In genomic region chr10:50902741-50903715, GRCm38 (mm10) we compare ENCODE assay signal across 9 mouse cellular contexts. TPM values are rescaled to one million over a fixed set of nuclear protein-coding genes. Genes with fewer than 3 reads are reported as not detected.
DNase-seq lines count a peak whose midpoint lies in the region; ATAC-seq and TF ChIP-seq lines count a peak whose summit lies in the region.
"Had no signal": no experiment of that assay in that cellular context is flagged by ENCODE, and none has a peak within 500 bp of the region (broad histone marks: within the 10 kb centered on the region; RNA-seq: fewer than 3 reads in every experiment).

No protein-coding gene starts in this region.

- no peaks in the 10 kb centered on the region for H3K9me3 ChIP-seq in heart, embryonic 13.5 days
- H3K9me3 ChIP-seq in embryonic facial prominence, embryonic 14.5 days (ENCODE audit: control insufficient read depth, low read length), result no peaks in the 10 kb centered on the region
- H3K9me3 ChIP-seq in neural tube, embryonic 12.5 days, result no peaks in the 10 kb centered on the region

- intact Hi-C loops in heart, adult 2 months (cut with DNase I), result no loop called here
- intact Hi-C loops in left cerebral cortex, postnatal 25 days (cut with DNase I), result loop anchor here (5.0 kb wide), 1 partner anchor 369 kb away; no protein-coding TSS in a partner anchor

- H3K36me3 ChIP-seq in heart, embryonic 13.5 days, result no peaks in the 10 kb centered on the region
- no peaks in the 10 kb centered on the region for H3K36me3 ChIP-seq in heart, adult 2 months (ENCODE audit: control insufficient read depth, insufficient read depth, low read length)
- H3K36me3 ChIP-seq in embryonic facial prominence, embryonic 14.5 days (ENCODE audit: control insufficient read depth, insufficient read depth, low read length), result no peaks in the 10 kb centered on the region
- no peaks in the 10 kb centered on the region for H3K36me3 ChIP-seq in neural tube, embryonic 12.5 days

- TF ChIP-seq POLR2A in heart, adult 2 months (IDR thresholded peaks at IDR 0.05; ENCODE audit: insufficient read depth, low read depth, low read length), result no peak

- TF ChIP-seq EP300 in heart, adult 2 months (IDR thresholded peaks at IDR 0.05; ENCODE audit: insufficient read depth, low read depth, low read length), result no peak

- H3K27me3 ChIP-seq in heart, embryonic 13.5 days (replicated peaks), result peaks cover 95% of the 10 kb centered on the region
- H3K27me3 ChIP-seq in heart, adult 2 months (ENCODE audit: control insufficient read depth, insufficient read depth, low read length), result peaks cover 24% of the 10 kb centered on the region
- peaks cover 92% of the 10 kb centered on the region for H3K27me3 ChIP-seq in embryonic facial prominence, embryonic 14.5 days (replicated peaks; ENCODE audit: control insufficient read depth, insufficient read depth, low read length)
- H3K27me3 ChIP-seq in neural tube, embryonic 12.5 days (replicated peaks), result peaks cover 86% of the 10 kb centered on the region

- no peak for DNase-seq in heart, adult 2 months
- no peak for DNase-seq in embryonic facial prominence, embryonic 14.5 days (ENCODE audit: low spot score)
- DNase-seq in kidney, adult 8-10 months, result peak; percentile 78 to 93
- no peak for DNase-seq in layer of hippocampus, adult 8-10 months (ENCODE audit: low spot score in 2 of 2)
- no peak for DNase-seq in cerebellum, postnatal 4 days (ENCODE audit: low spot score in 2 of 2)
- DNase-seq in left cerebral cortex, postnatal 25 days (ENCODE audit: low spot score in 2 of 2), result no peak

- 1% methylated on average over 43 of the region's 43 CpGs for WGBS in heart, embryonic 13.5 days
- WGBS in heart, adult 2 months, result 4% methylated on average over 43 of the region's 43 CpGs
- WGBS in embryonic facial prominence, embryonic 14.5 days, result under 1% methylated on average over 43 of the region's 43 CpGs
- under 1% methylated on average over 43 of the region's 43 CpGs for WGBS in neural tube, embryonic 12.5 days

- ATAC-seq in heart, embryonic 13.5 days (ENCODE audit: extremely low read depth, insufficient number of reproducible peaks, low FRiP score, low TSS enrichment), result no peak
- peak; percentile 41; the same call in 1 of the 2 replicates for ATAC-seq in embryonic facial prominence, embryonic 14.5 days (ENCODE audit: low read depth)
- ATAC-seq in neural tube, embryonic 12.5 days (ENCODE audit: low FRiP score, low read depth), result 0 out of 2 replicates have a peak, but pooled peaks have one; percentile 21

- 0 out of 2 replicates have a peak overlapping the region, but pooled peaks have one; percentile 2 for H3K4me2 ChIP-seq in heart, embryonic 13.5 days
- peak overlapping the region; percentile 7 for H3K4me2 ChIP-seq in embryonic facial prominence, embryonic 14.5 days (ENCODE audit: low read depth, low read length)
- peak overlapping the region; percentile 36 for H3K4me2 ChIP-seq in neural tube, embryonic 12.5 days (replicated peaks)

- H3K4me3 ChIP-seq in heart, embryonic 13.5 days, result peak overlapping the region; percentile 12; the same call in 1 of the 2 replicates
- no peak overlapping the region for H3K4me3 ChIP-seq in heart, adult 2 months
- H3K4me3 ChIP-seq in embryonic facial prominence, embryonic 14.5 days (ENCODE audit: low read depth, low read length), result peak overlapping the region; percentile 17
- no peak overlapping the region for H3K4me3 ChIP-seq in neural tube, embryonic 12.5 days

- no peak overlapping the region for H3K27ac ChIP-seq in heart, embryonic 13.5 days (replicated peaks)
- no peak overlapping the region for H3K27ac ChIP-seq in heart, adult 2 months
- H3K27ac ChIP-seq in embryonic facial prominence, embryonic 14.5 days (replicated peaks; ENCODE audit: low read depth, low read length), result no peak overlapping the region
- H3K27ac ChIP-seq in neural tube, embryonic 12.5 days, result no peak overlapping the region

- no peaks in the 10 kb centered on the region for H3K79me2 ChIP-seq in heart, adult 2 months (replicated peaks; ENCODE audit: control insufficient read depth, insufficient read depth, low read length)

- no peak overlapping the region for H3K9ac ChIP-seq in heart, embryonic 13.5 days
- H3K9ac ChIP-seq in heart, adult 2 months (ENCODE audit: low read depth, low read length), result no peak overlapping the region
- H3K9ac ChIP-seq in embryonic facial prominence, embryonic 14.5 days (ENCODE audit: low read depth, low read length), result no peak overlapping the region
- H3K9ac ChIP-seq in neural tube, embryonic 12.5 days, result no peak overlapping the region

- no peak for TF ChIP-seq CTCF in heart, adult 2 months (IDR thresholded peaks at IDR 0.05)

- H3K4me1 ChIP-seq in heart, embryonic 13.5 days, result peaks cover 9% of the 10 kb centered on the region
- H3K4me1 ChIP-seq in heart, adult 2 months (ENCODE audit: control insufficient read depth, insufficient read depth, low read length), result no peaks in the 10 kb centered on the region
- 0 out of 2 replicates have a peak, but pooled peaks cover 4% of the 10 kb centered on the region for H3K4me1 ChIP-seq in embryonic facial prominence, embryonic 14.5 days (ENCODE audit: control insufficient read depth, insufficient read depth, low read length)
- peaks cover 18% of the 10 kb centered on the region for H3K4me1 ChIP-seq in neural tube, embryonic 12.5 days

RNA-seq across cellular contexts. Expression of gene Sim1, which starts 8.5 kb away (rescaled TPM):
- not detected in 2 replicates for polyA plus RNA-seq in heart, embryonic 13.5 days (2015; fragmentation: Nextera tagmentation; extraction: Ambion mirVana)
- not detected for total RNA-seq in heart, adult 2 months (2021)
- not detected in 2 replicates for polyA plus RNA-seq in heart, adult 2 months (2012; rRNA removed)
- 1.1 and 1.2 TPM in 2 replicates for polyA plus RNA-seq in embryonic facial prominence, embryonic 14.5 days (2014; fragmentation: Nextera tagmentation; extraction: Ambion mirVana)
- 2.4 and 2.6 TPM in 2 replicates for polyA plus RNA-seq in neural tube, embryonic 12.5 days (2016; fragmentation: Nextera tagmentation; extraction: Ambion mirVana)
- not detected for total RNA-seq in layer of hippocampus, adult 8-10 months (2022)
- under 1 TPM; 0.32 to 0.69 TPM for total RNA-seq in left cerebral cortex, postnatal 25 days (2021)
- total RNA-seq: layer of hippocampus, postnatal 10 days had no signal

Comparison
In these comparisons a context has a peak if more than half of its experiments do, and no peak if none do; other contexts are left out.
1. H3K4me3 ChIP-seq: peak in heart, embryonic 13.5 days (single experiment) and embryonic facial prominence, embryonic 14.5 days (single experiment); none in heart, adult 2 months (single experiment) and neural tube, embryonic 12.5 days (single experiment).
2. DNase-seq: peak in kidney, adult 8-10 months (2 of 2); none in heart, adult 2 months (0 of 2), embryonic facial prominence, embryonic 14.5 days (single experiment), layer of hippocampus, adult 8-10 months (0 of 2), cerebellum, postnatal 4 days (0 of 2) and left cerebral cortex, postnatal 25 days (0 of 2).
3. Peak in every context shown above with its lines, with median percentiles within 50 percentile points of each other: H3K4me2 ChIP-seq.